Mouse (Mus musculus): ENCODE data around the gene Angptl2.

GRCm38 (mm10) chr2:33177443-33178242, 38.2 kb upstream of the Angptl2 start:
- no peak for TF ChIP-seq GATA1 (IDR thresholded peaks at IDR 0.05; ENCODE audit: low read length)
- TF ChIP-seq TAL1 (IDR thresholded peaks at IDR 0.05; ENCODE audit: low read length), result no peak

Measured in erythroblast, embryonic 14.5 days (primary cell).